Mouse (Mus musculus): ENCODE results near the gene Rsl24d1. TPM values are rescaled to one million over a fixed set of nuclear protein-coding genes. Genes with fewer than 3 reads are reported as not detected.
"Not testable (repeated sequence)": the region's sequence is repeated elsewhere in the genome, so short reads cannot be mapped to it uniquely, and the experiment has no call there.

The Rsl24d1 gene
- polyA plus RNA-seq, 1 experiment = 5.5 TPM

DNA sequence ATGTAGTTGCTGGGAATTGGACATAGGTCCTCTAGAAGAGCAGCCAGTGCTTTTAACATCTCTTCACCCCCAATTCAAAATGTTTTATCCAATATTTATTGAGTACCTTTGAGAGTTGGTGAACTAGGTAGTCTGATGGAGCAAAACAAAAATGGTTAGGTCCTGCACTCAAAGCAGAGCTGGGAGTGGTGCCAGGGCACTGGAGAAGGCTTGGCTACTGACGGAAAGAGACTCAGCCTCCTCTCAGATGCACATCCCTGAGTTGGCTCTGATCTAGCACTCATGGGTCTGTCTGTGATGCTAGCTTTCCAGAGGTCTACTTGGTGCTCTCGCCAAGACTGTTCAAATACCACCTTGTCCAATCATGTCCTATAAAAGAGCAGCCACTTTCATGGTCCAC is 15.3 kb upstream of the Rsl24d1 start:
- Histone ChIP-seq H3K36me3 (replicated peaks; ENCODE audit: low read length) (peaks cover 77% of the 10 kb centered on the region), H3K9me3 (peaks cover 10% of the 10 kb centered on the region), H3K27me3 (replicated peaks) (no peaks in the 10 kb centered on the region), H3K4me1 (peaks cover 9% of the 10 kb centered on the region), H3K4me3 (replicated peaks) (no peak overlapping the region)
- TF ChIP-seq FLI1 (IDR thresholded peaks at IDR 0.05; ENCODE audit: low read length) (no peak), GATA1 (IDR thresholded peaks at IDR 0.05; ENCODE audit: borderline replicate concordance, low read length) (no peak)

DNA sequence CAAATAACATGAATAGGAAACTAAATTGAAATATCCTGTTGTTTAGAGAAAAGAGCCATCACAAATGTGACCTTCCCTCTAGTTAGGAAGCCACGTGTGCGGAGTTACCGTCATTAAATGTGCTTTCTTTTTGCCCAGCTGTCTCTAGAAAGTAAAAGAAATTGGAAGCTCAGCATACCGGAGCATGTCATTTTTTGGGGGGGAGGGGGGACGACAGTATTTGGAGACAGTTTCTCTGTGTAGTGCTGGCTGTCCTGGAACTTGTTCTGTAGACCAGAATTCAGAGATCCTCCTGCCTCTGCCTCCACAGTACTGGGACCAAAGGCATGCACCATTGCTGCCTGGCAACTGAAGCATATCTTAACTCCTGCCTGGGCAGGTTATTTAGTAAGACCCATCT is 11.7 kb upstream of the Rsl24d1 start, which contains the start of gene Khdc3:
Gene Khdc3, plus strand, starts transcription at position 301 of the 400 bp plus-strand sequence.
- H3K27me3 ChIP-seq (replicated peaks) = no peaks in the 10 kb centered on the region
- TF ChIP-seq GATA1 (IDR thresholded peaks at IDR 0.05; ENCODE audit: borderline replicate concordance, low read length) (no peak), FLI1 (IDR thresholded peaks at IDR 0.05; ENCODE audit: low read length) (no peak)
- peaks cover 20% of the 10 kb centered on the region for H3K9me3 ChIP-seq
- peaks cover 29% of the 10 kb centered on the region for H3K4me1 ChIP-seq
- peaks cover 58% of the 10 kb centered on the region for H3K36me3 ChIP-seq (replicated peaks; ENCODE audit: low read length)
- H3K4me3 ChIP-seq (replicated peaks) = no peak within 1 kb of the TSS

- Histone ChIP-seq H3K9me3 (peaks cover 20% of the 10 kb centered on the region), H3K4me3 (replicated peaks) (peak within 1 kb of the TSS; percentile 10), H3K4me1 (peaks cover 35% of the 10 kb centered on the region), H3K36me3 (replicated peaks; ENCODE audit: low read length) (peaks cover 52% of the 10 kb centered on the region), H3K27me3 (replicated peaks) (no peaks in the 10 kb centered on the region)
- no peak for TF ChIP-seq GATA1 (IDR thresholded peaks at IDR 0.05; ENCODE audit: borderline replicate concordance, low read length)
- no peak for TF ChIP-seq FLI1 (IDR thresholded peaks at IDR 0.05; ENCODE audit: low read length)
Observed at GRCm38 (mm10) chr9:73102181-73102580, 11.0 kb upstream of the Rsl24d1 start, which contains the start of gene Gm20509. TSS of gene Gm20509 (plus strand) at chr9:73102470.

DNA sequence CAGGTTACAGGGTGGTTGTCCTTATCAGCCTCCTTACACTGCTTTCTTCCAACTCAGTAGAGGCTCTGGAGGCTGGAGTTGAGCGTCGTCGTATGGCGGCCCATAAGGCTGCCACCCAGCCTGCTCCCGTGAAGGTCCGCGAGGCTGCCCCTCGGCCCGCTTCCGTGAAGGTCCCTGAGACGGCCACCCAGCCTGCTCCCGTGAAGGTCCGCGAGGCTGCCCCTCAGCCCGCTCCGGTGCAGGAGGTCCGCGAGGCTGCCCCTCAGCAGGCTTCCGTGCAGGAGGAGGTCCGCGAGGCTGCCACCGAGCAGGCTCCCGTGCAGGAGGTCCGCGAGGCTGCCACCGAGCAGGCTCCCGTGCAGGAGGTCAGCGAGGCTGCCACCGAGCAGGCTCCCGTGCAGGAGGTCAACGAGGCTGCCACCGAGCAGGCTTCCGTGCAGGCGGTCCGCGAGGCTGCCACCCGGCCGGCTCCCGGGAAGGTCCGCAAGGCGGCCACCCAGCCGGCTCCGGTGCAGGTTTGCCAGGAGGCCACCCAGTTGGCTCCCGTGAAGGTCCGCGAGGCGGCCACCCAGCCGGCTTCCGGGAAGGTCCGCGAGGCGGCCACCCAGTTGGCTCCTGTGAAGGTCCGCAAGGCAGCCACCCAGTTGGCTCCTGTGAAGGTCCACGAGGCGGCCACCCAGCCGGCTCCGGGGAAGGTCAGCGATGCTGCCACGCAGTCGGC is 9.9 kb upstream of the Rsl24d1 start:
- TF ChIP-seq FLI1 (IDR thresholded peaks at IDR 0.05; ENCODE audit: low read length) (no peak), GATA1 (IDR thresholded peaks at IDR 0.05; ENCODE audit: borderline replicate concordance, low read length) (no peak)
- Histone ChIP-seq H3K27me3 (replicated peaks) (no peaks in the 10 kb centered on the region), H3K4me1 (peaks cover 40% of the 10 kb centered on the region), H3K9me3 (peaks cover 20% of the 10 kb centered on the region), H3K36me3 (replicated peaks; ENCODE audit: low read length) (peaks cover 46% of the 10 kb centered on the region), H3K4me3 (replicated peaks) (peak overlapping the region; percentile 10)

DNA sequence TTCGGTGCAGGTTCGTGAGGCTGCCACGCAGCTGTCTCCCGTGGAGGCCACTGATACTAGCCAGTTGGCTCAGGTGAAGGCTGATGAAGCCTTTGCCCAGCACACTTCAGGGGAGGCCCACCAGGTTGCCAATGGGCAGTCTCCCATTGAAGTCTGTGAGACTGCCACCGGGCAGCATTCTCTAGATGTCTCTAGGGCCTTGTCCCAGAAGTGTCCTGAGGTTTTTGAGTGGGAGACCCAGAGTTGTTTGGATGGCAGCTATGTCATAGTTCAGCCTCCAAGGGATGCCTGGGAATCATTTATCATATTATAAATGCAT is 9.4 kb upstream of the Rsl24d1 start:
- Histone ChIP-seq H3K27me3 (replicated peaks) (no peaks in the 10 kb centered on the region), H3K9me3 (peaks cover 20% of the 10 kb centered on the region), H3K36me3 (replicated peaks; ENCODE audit: low read length) (peaks cover 42% of the 10 kb centered on the region), H3K4me3 (replicated peaks) (no peak overlapping the region), H3K4me1 (peaks cover 41% of the 10 kb centered on the region)
- TF ChIP-seq GATA1 (IDR thresholded peaks at IDR 0.05; ENCODE audit: borderline replicate concordance, low read length) (no peak), FLI1 (IDR thresholded peaks at IDR 0.05; ENCODE audit: low read length) (no peak)

DNA sequence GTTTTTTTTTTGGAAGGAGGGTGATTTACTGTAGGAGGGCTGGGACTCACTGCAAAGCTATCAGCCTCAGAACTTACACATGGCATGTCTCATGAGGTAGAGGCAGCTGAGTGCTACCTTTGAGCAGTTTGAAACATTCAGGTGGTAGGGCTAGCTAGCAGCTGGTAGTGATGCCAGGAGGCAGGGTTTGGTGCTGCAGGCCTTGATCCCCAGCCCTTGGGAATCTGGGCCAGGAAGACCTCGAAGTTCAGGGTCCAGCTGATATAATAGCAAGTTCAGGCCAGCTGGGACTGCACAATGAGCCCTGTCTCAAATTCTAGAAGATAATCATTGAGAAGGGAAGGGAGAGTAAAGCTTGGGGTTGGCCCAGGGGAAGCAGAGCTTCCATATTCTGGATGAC is 8.1 kb upstream of the Rsl24d1 start:
- Histone ChIP-seq H3K4me1 (peaks cover 54% of the 10 kb centered on the region), H3K27me3 (replicated peaks) (no peaks in the 10 kb centered on the region), H3K36me3 (replicated peaks; ENCODE audit: low read length) (peaks cover 38% of the 10 kb centered on the region), H3K4me3 (replicated peaks) (no peak overlapping the region), H3K9me3 (peaks cover 20% of the 10 kb centered on the region)
- TF ChIP-seq FLI1 (IDR thresholded peaks at IDR 0.05; ENCODE audit: low read length) (no peak), GATA1 (IDR thresholded peaks at IDR 0.05; ENCODE audit: borderline replicate concordance, low read length) (no peak)

- H3K27me3 ChIP-seq (replicated peaks) = no peaks in the 10 kb centered on the region
- H3K4me3 ChIP-seq (replicated peaks) = no peak overlapping the region
- H3K4me1 ChIP-seq = peaks cover 59% of the 10 kb centered on the region
- TF ChIP-seq GATA1 (IDR thresholded peaks at IDR 0.05; ENCODE audit: borderline replicate concordance, low read length) (no peak), FLI1 (IDR thresholded peaks at IDR 0.05; ENCODE audit: low read length) (no peak)
- peaks cover 38% of the 10 kb centered on the region for H3K36me3 ChIP-seq (replicated peaks; ENCODE audit: low read length)
- H3K9me3 ChIP-seq = peaks cover 20% of the 10 kb centered on the region
Observed at GRCm38 (mm10) chr9:73105771-73106170, 7.5 kb upstream of the Rsl24d1 start.

- not testable (repeated sequence) for H3K9me3 ChIP-seq; H3K4me3 ChIP-seq (replicated peaks); H3K27me3 ChIP-seq (replicated peaks)
- H3K4me1 ChIP-seq = peaks cover 22% of the 10 kb centered on the region
- peaks cover 58% of the 10 kb centered on the region for H3K36me3 ChIP-seq (replicated peaks; ENCODE audit: low read length)
Observed at GRCm38 (mm10) chr9:73116704-73117103, 3.5 kb downstream of the Rsl24d1 start.

DNA sequence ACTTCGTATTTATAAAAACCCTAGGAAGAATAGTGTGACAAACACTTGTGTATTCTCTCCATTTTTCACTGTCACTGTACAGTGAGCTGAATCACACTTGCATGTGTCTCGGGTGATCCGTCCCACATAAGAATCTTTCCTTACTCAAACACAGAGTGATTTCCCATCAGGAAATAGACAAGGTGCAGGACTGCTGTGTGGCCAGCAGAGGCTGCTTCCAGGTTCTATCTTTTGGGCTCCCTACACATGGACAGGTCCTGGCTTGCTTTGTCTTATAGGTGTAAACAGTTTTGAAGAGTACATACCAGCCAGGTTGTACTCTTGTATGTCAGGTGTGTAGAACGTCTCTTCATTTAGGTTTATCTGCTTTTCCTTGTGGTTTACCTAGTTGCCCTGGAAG is 4.8 kb downstream of the Rsl24d1 start:
- TF ChIP-seq FLI1 (IDR thresholded peaks at IDR 0.05; ENCODE audit: low read length) = no peak
- no peak for TF ChIP-seq GATA1 (IDR thresholded peaks at IDR 0.05; ENCODE audit: borderline replicate concordance, low read length)
- Histone ChIP-seq H3K9me3 (no peaks in the 10 kb centered on the region), H3K36me3 (replicated peaks; ENCODE audit: low read length) (peaks cover 66% of the 10 kb centered on the region), H3K27me3 (replicated peaks) (no peaks in the 10 kb centered on the region), H3K4me1 (peaks cover 16% of the 10 kb centered on the region), H3K4me3 (replicated peaks) (no peak overlapping the region)

DNA sequence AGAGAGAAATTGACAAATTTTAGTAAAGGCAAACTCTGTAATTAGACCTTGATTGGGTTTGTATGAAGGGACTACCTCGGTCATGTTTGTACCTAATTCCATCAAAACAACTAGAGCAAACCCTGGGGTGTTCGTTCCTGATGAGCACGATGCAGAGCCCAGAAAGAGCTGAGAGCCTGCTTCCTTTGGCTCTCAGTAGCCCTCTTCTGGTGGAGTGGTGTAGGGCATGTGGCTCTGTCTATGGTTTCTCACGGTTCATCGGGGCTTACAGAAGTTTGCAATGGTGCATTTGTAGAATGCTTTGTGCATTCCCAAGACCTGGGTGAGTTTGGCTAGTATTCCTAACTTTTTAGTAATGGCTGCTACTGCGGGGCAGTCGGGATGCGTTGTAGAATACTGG is 8.5 kb downstream of the Rsl24d1 start:
- H3K9me3 ChIP-seq = no peaks in the 10 kb centered on the region
- no peaks in the 10 kb centered on the region for H3K27me3 ChIP-seq (replicated peaks)
- peaks cover 22% of the 10 kb centered on the region for H3K4me1 ChIP-seq
- peaks cover 84% of the 10 kb centered on the region for H3K36me3 ChIP-seq (replicated peaks; ENCODE audit: low read length)
- H3K4me3 ChIP-seq (replicated peaks) = no peak overlapping the region
- no peak for TF ChIP-seq GATA1 (IDR thresholded peaks at IDR 0.05; ENCODE audit: borderline replicate concordance, low read length)
- TF ChIP-seq FLI1 (IDR thresholded peaks at IDR 0.05; ENCODE audit: low read length) = no peak
